Mouse (Mus musculus) duodenum, adult 2 months (tissue): ENCODE measurements around the gene Lpcat2b. TPM values are rescaled to one million over a fixed set of nuclear protein-coding genes. Genes with fewer than 3 reads are reported as not detected.

Experiments used
- polyA plus RNA-seq: library from polyadenylated mRNA; depleted of rRNA; stranded (reverse); fragments of >200 nt; gene quantifications from 2 replicates; pipeline ENCODE4 v1.2.3, GENCODE M21; 2012; ENCODE audit warnings: low replicate concordance; rRNA removed

Gene Lpcat2b
- not detected in 2 replicates for polyA plus RNA-seq

DNA sequence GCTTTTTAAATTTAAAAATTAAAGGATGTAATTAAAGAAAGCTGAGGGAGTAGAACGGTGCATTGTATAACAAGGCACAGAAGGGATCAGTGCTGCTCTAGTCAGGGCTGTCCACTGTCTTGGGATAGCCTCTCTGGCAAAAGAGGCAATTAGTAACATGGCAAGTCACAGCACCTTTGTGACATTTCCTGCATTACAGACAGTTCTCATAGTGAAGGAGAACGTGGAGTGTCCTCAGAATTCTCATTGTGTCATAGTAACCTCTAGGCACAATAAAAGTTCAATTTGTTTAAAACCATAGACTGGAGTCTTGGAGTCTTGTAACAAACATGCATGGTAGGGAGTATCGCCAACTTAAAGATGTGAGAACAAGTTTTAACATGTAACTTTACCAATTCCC lies at the start of gene Lpcat2b:
Gene Lpcat2b, plus strand, starts transcription at position 301 of the 400 bp plus-strand sequence.

GRCm38 (mm10) chr5:107402436-107402835 lies 28.9 kb upstream of the Lpcat2b start, which contains the start of gene Ephx4:
Ephx4 (plus strand) TSS chr5:107402736.

DNA sequence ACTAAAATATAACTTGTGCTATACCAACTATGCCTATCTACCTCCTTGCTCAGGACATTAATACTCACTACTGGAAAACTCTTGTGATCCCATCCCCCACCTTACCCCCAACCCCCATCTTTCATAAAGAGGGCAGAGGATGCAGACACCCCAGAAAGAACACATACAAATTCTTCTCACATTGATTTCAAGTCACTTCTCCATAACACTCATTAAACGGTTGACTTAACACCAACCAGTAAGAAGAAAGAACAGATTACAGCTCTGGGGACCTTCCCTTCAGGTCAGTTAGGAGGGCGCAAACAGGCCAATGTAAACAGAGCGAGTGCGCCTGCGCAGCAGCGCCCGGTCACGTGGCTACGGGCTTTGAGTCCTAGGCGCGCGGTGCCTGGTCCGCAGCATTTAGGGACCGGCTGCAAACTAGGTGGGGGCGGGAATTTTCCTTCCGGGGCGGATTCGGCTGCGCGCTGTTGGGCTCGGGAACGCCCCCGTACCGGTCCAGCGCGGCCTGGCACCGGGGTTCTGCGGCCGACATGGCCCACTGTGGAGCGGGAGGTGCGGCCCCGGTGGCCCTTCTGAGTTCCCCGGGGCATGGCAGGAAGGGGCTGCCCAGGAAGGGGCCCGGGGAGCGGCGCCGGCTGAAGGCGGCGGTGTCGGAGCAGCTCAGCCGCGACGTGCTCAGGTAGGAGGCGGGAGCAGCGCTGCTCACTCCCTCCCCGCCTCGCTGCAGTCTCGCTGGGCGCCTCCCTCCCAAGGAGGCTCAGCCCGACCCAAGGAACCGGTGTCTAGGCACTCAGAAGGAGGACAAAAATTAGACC lies 6.3 kb downstream of the Lpcat2b start, which contains the start of gene Btbd8:
Gene Btbd8, plus strand, starts transcription at position 534 of the 818 bp plus-strand sequence.

Other genes starting within 250 kb of the Lpcat2b start
- gene Tgfbr3, start 141.9 kb upstream of the Lpcat2b start, polyA plus RNA-seq = 2.8 and 6.7 TPM in 2 replicates
- 0.33 and 0.41 TPM in 2 replicates for gene Brdt, start 100.4 kb upstream of the Lpcat2b start, polyA plus RNA-seq
- gene Ephx4, start 28.8 kb upstream of the Lpcat2b start, polyA plus RNA-seq = 0.15 and 3.4 TPM in 2 replicates
- 0.26 and 0.28 TPM in 2 replicates for gene Btbd8, start 6.4 kb downstream of the Lpcat2b start, polyA plus RNA-seq
- gene Gm42669, start 76.1 kb downstream of the Lpcat2b start, polyA plus RNA-seq = not detected in 2 replicates
- not detected in 2 replicates for gene 1700028K03Rik, start 103.2 kb downstream of the Lpcat2b start, polyA plus RNA-seq
- gene Rpap2, start 165.8 kb downstream of the Lpcat2b start, polyA plus RNA-seq = 0.32 and 1.8 TPM in 2 replicates
- gene Glmn, start 166.3 kb downstream of the Lpcat2b start, polyA plus RNA-seq = not detected in 2 replicates